Mouse (Mus musculus) inflammation-experienced regulatory T-cells, adult 6 months (primary cell): ENCODE results near the gene Klrb1c. TPM values are rescaled to one million over a fixed set of nuclear protein-coding genes. Genes with fewer than 3 reads are reported as not detected.
"Not testable (repeated sequence)": the region's sequence is repeated elsewhere in the genome, so short reads cannot be mapped to it uniquely, and the experiment has no call there.

Source experiments
- ATAC-seq: one replicate; pipeline ENCODE4 v1.8.0; 2017
- polyA plus RNA-seq, 3 experiments: library from polyadenylated mRNA; unstranded; fragments of 100-300 nt; shearing (Covaris generic); gene quantifications; one replicate each; pipeline ENCODE4 v1.2.1; 2017

The Klrb1c gene
- under 1 TPM; 0.33 to 0.67 (median 0.34) TPM for polyA plus RNA-seq

DNA sequence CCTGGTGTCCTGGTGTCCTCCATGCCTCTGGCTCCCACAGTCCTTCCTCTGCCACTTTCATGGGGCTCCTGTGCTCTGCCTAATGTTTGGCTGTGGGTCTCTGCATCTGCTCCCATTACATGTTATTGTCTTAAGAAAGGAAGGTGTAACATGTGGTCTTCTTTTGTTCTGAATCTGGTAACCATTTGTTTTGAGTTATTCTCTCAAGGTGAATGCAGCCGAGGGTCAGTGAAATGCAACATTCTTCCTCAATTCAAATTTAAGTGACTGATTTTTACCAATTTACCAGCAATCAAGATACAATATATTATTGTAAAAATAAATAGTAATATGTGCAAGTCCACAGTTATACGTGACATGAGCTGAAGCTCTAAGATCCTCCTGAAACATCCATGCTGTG is at the start of gene Klrb1c:
Gene Klrb1c (minus strand): TSS at position 101 of the 400 bp plus-strand sequence.
- ATAC-seq: no peak

DNA sequence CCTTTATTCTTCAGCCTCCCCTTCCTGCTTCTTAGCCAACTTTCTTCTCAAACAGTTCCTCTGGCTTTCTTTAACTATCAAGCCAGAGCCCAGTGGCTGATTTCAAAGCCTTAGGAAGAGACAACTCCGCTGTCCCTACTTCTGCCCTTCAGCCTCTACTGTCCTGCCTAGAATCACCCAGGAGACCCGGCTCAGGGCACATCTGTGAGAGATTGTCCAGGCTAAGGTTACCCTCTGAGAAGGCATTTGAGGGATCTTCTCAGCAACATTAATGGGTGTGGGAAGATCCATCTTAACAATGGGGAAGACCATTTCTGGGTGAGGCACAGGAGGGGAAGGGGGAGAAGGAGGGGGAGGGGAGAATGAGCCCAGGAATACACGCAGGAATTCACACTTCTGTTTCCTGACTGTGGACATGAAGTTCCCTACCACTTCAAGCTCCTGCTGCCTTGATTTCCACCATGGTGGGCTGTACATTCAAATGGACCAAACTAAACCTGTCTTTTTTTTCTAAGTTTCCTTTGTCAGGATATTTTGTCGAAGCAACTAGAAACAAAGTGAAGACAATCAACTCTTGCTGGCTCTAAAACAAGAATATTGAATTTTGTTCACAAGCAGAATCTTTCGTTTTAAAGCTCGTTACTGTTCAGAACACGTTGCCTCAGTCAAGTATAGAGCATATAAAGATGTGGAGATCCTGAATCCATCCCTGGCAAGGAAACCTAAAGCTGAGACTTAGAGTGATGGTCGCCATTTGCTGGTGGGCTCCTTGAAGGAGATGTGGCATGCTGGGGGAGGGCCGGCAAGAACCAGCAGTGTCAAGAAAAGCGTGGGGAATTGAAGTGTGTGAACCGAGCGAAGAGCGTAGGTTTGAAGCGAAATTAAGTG is 48.7 kb upstream of the Klrb1c start:
- no peak for ATAC-seq

DNA sequence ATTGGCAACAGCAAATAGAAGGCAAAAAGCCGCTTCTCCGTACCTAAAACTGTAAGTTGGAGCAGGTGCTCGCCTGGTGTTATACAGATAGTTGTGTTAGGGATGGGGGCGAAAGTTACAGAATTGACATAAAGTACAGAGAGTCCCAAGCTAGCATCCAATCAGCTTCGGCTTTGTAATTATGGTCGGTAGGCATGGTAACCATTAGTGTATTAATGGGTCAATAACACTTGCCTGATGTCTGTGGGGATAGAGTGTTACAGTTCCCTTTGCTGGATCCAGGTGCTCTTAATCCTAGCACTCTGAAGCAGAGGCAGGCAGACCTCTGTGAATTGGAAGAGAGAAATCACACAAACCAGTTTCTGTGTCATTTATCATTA is 47.9 kb upstream of the Klrb1c start:
- ATAC-seq: no peak

DNA sequence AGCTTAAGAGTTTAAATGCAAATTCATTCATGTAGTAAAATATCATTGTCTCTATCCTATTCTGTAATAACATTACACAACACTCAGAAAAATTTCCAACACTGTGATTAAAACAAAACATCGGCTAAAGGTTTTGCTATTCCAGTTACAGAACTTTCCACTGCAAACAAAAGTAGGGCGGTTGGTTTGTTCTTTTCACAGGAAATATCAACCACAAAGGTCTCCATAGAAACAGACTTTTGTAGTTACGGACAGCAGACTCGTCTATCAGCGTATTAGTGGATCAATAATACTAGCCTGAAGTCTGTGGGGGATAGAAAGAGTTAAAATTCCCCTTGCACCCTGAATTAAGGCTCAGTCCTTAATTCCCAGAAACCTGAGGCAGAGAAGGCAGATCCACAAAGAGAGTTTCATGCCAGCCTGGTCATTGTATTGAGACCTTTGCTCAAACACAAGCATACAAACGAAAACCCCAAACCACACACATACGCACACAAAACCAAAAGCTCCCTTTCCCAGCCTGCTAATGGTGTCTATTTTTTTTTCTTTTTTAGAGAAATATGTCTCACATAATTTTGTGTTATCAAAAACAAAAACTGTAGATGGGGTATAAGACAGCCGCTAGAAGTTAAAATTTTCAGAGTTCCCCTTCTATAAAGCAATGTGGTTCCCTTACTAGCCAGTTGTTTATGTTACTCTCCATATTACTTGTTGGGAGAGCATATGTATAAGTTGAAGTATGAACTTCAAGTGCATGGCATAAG is 47.4 kb upstream of the Klrb1c start:
- peak; percentile 39 for ATAC-seq

DNA sequence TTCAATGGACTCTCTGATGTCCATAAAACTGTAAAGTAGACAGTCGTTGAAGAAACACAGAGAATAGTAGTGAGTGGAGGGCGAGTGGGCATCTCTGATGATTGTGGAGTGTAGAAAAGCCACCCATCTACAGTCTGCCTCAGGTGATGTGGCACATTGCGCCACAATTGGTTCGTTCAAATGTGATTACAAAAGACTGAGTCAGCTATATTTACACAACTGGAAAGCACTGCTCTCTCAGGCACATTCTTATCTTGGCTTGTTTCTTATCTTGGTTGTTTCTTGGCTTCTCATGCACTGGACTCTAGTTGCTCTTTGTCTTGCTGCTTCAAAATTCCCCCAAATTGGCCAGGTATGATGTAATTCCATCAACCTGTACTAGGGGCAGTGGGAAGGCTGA is 46.6 kb upstream of the Klrb1c start:
- no peak for ATAC-seq

DNA sequence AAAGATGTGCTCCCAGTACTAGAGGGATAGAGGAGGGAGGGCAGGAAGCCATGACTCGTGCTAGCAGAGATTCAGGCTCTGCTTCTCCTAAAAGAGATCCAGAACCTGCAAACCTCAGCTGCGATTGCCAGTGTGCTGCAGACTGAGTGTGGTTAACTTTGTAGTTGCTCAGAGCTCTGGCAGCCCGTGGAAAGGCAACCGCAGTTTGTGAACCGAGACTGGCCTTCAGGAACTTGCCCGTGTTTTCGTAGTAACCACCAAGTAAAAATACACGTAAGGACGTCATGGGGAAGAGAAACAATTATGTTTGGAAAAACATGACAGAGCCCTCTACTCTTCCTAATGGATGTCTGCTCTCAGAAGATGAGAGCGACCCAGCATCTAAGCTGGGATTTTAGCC is 44.0 kb upstream of the Klrb1c start:
- ATAC-seq: no peak

DNA sequence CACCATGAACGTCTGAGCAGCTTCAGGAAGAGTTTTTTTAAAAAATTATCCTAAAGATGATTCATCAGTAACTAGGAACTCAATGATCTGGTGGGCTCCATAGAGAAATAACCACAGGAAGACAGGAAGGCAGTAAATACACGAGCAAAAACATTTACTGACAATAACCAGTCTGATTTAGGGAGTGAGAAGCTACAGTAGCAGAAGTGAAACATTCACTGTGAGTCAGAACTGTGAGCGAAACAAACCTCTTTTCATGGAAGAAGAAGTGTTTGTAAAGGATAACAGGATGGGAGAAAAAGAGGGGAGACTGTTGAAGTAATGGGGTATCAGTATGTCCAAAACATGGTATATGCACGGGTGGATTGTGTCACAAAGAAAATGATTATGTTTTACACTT is 40.8 kb upstream of the Klrb1c start:
- ATAC-seq: no peak

DNA sequence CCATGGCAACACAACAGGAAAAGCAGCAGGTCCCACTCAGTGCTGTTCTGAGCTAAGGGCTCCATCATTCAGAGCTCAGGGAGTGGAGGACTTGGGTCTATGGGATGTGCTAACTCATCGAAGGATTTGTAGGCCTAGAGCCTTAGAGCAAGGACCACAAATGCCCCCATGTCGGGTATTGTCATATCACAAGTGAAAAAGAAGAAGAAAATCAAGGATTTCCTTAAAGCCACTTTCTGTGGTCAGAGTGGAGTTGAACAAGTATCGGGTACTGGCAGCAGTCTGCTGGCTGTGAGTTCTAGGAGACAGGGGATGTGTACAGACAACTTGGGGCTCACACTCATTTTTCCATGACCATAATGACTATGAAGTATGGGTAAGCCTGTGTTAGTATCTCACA is 37.8 kb upstream of the Klrb1c start:
- no peak for ATAC-seq

DNA sequence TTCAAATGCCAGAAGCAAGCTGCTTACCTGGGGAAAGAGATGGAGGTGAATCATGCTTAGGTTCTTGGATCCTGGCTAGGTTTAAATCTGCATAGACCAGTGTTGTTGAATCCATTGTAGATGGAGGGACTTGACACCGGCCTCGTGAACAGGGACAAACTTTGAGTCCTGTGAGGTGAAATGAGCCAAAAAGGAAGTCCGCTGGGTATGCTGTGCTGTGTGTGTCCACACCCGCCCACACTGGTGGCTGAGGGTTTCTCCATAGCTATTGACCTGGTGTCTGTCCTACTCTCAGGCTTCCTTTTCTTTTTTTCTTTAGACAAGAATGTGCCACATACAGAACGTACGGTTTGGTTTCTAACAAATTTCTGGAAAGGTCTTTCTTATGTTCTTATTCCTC is 37.1 kb upstream of the Klrb1c start, which contains the start of the genes Gm44511 and Klrb1b:
Gene Gm44511 (minus strand): TSS at position 184 of the 400 bp plus-strand sequence.
Gene Klrb1b (minus strand): TSS at position 200 of the 400 bp plus-strand sequence.
- ATAC-seq: no peak

DNA sequence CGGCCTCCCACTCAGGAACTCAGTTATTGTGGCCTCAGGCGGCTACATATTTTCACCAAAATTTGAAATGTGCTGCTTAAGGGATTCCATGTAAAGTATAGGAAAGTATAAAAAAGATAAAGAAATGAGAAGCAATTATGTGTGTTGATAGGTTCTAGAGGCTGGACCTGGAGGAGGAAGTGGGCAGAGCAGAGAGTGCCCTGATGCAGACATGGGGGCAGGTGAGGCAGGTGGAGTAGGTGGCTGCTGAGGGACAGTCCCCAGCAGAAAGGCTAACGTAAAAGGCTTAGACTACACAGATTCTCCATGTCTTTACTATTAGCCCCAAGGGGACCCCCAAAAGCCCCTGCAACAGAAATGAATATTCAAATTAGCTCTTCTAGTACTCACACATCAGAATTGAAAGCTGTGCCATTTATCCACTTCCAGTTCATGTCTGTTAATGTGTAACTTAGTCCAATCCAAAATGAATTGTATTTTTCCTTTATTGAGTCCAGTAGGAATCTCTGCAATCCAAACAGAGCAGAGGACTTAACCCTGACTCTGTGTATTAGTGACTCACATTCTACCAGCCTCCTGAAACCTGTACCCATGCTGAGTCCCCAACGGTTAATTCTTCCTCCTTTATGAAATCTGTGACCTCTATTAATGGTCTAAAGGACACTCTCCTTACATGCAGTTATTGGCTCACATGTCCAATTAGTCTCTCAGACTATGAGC is 29.2 kb upstream of the Klrb1c start:
- no peak for ATAC-seq

DNA sequence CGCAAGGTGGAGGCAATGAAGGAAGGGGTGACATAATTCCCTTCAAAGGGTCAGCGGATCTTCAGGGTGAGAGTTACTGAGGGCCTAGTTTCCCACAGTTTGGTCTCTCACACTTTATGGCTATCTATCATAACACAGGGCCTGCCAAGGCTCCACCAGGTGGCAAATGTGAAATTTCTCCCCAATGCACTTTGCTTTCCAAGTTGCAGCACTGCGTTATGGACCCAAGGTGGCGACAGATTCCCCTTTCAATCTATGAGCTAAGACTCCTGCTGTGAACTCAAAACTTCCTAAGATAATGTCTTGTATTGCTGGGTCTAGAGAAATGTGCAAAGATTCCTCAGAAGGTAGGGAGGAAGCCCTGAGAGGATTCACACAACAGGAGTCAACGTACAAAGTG is 19.5 kb upstream of the Klrb1c start:
- peak; percentile 72 for ATAC-seq

DNA sequence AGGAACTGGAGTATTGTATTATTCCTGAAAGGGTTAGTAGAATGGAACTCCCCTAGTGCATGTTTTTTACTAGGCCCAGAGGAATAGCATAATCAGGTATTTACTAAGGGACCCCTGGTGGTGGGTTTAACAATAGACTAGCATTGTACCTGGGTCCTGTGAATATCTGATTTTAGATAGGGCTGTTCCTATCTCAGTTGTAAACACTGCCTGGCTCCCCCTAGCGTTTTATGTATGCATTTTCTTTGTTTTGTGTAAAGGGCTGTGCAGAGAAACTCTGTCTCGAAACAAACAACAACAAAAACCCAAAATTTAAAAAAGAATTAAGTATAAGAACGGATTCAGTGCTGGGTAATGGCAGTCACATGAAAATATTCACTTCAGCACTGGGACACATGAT is 18.0 kb upstream of the Klrb1c start:
- ATAC-seq: no peak

DNA sequence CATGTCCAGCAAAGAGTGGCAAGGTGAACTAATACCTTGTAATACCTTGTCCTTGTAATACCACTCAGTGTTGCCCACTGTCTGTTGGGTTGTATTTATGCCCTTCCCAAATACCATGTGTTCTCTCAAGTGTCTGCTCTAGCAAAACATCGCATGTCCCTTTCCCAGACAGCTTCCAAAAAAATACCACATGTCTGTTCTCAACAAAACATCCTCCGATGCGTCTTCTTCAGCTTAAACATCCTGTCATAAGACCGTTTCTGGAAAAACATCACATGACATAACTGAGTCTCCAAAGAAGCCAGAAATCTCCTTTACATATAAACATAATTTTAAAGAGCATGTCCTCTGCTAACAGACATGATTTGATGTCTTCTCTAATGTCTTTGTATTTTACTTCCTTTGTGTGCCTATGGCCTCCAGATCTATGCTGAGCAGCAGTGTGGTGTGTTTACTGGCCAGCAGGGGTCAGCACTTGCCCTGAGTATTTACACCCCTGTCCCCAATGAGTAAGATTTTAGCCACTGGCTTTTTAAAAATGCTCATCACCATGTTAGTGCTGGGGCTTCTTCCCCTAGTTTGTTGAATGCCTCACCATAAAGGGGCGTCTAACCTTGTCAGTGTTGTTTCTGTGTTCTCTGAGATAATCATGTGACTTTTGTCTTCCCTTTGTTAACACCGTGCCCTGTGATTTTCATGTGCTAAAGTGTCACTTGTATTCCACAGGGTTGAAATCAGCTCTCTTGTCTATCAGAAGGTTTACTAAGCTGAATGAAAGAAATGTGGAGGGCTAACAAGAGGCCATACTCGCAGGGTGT is 16.0 kb upstream of the Klrb1c start:
- ATAC-seq: peak; percentile 33

DNA sequence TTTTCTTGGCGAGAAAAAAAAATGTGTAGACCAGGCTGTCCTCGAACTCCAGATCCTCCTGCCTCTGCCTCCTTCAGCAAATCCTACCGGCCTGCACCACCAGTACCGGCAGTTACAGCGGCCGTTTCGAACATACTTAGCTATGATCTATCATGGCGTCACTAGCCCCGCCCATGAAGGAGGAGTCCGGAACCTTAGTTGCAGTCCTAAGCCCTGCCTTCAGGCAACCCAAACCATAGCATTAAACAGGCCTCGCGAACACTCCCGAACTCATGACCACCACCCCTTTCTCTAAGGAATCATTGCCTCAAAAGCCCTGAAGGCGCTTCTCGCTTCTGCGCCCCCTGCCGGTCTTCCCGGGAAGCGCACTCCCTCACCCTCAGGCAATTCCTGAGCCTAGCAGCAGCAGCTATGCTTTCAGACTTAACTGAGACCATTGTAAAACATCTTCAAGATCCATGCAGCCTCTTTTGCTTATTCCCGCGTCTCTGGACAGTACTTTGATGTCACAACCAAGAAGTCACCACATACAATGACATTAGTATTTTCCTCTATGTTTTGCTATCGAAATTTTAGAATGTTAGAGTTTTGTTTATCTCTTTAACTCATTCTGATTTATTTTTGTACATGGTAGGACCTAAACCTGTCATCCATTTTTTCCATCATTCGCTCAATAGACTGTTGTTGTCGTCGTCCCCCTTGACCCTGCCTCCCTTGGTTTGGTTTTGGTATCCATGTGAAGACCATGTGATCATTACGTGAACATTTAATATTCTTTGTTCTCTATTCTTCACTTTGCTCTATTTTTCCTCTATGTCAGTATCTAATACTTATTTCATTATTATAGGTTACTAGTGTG is 14.2 kb upstream of the Klrb1c start:
- peak; percentile 85 for ATAC-seq

DNA sequence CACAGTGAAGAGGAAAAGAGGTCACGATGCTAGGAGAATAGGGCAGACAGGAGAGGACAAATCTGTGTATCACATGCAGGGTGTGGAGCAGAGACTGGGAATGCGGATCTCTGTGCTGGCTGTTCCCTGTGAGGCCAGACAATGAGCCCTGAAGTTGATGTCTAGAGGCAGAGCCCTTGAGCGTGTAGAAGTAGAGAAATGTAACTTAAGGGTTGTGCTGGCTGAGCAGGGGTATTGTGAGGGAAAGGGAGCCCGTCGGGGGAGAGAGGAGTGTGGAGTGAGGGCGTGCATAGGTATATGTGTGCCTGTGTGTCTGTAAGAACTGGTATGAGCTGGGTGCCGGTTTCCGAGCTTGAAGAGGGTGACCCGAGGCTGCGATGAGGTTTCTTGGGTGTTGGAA is 13.5 kb upstream of the Klrb1c start:
- no peak for ATAC-seq

DNA sequence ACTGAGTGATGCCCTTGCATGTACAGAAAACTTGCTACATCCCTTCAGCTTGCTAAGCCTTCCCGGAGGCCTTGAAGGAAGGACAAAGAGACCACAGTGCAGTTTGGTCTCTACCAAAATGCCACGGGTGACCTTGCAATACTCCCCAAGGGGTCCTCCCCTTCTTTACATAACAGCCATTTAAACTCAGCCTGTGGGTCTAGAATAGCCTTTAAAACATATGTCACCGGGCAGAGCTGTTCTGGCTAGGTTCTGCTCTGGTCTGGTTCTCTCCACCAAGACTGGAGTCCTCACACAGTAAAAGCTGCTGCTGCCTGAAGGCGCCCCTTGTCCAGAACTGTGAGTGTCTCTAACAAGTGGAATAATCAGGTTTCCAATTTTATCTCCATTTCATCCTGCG is 11.7 kb upstream of the Klrb1c start:
- not testable (repeated sequence) for ATAC-seq

DNA sequence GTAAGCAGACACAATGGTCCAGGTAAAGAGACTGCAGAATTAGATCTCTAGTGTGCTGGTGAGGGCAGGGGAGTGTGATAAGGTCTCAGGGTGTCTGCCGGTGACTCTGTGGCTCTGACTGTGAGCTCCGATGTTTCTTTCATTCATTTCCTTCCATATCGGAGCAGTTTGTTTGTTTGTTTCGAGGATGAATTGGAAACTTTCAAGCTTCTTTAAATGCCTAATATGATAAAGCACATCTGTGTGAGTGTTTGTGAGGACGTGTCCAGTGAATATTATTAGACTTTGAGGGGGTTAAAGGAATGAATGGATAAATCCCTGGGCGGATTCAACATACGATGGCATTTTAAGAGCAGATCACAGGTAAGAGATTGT is 10.9 kb upstream of the Klrb1c start:
- no peak for ATAC-seq

DNA sequence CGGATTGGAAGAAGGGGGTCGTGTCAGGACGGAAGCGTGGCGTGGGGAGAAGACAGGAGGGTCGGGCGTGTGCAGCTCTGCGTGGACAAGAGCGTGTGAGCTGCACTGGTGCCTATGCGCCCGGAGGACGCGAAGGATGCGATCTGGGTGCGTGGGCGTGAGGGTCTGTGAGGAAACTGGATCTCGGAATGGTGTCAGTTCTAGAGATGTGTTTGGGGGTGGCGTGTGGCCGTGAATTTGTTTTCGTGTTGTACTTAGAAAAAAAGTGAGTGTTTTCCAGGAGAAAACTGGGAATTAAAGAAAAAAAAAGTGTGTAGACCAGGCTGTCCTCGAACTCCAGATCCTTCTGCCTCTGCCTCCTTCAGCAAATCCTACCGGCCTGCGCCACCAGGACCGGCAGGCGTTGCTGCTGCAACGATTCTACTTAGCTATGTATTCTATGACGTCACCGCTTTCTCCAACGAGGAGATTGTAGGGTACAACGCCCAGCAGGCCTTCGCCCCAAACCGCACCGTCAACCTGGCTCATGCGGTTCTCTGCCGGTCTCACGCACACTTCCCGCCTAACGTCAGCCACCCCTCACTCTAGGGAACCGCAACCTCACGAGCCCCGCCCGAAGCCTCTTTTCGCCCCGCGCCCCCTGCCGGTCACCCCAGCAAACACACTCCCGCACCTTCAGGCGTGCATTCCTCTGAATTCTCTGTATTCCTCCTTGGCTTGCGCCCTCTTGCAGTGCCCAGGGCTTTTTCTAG is 10.3 kb upstream of the Klrb1c start:
- ATAC-seq: peak; percentile 41

DNA sequence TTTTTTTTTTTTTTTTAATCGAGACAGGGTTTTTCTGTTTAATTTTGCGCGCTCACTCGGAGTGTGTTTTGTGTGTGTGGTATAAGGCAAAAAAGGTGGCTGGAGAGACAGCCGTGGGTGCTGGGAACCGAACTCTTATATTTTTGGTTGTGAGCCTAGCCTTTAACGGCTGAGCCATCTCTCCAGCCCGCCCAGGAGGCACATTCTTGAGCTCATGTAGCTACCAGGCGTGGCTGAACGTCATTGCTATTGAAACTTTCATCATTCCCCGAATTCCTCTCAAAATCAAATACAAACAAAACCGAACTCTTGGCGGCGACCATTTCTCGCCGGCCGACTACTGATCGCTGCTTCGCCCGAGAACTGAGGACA is 9.7 kb upstream of the Klrb1c start:
- peak; percentile 14 for ATAC-seq
